Mouse (Mus musculus): ENCODE data around the gene Rbpj.
"Not testable (repeated sequence)": the region's sequence is repeated elsewhere in the genome, so short reads cannot be mapped to it uniquely, and the experiment has no call there.

Gene Rbpj

DNA sequence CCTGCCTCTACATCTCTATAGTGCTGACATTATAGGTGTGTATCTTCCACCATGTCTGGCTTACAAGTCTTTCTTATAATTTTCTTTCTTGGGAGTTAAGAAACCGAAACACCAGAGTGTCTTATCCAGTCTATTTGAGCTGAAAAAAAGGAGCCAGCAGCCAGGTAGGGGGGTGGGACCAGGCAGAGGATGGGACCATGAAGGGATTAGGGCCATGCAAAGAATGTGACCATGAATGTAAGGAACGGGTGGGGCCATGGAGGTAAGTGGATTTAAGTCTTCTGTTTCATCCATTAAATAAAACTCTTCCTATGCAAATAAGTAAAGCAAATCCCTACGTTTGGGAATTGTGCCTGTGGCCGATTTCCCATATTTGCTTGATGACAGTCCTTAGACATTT lies 78.0 kb downstream of the Rbpj start:
- DNase-seq (ENCODE audit: inconsistent age in 2 of 2, low spot score in 1 of 2): no peak

DNA sequence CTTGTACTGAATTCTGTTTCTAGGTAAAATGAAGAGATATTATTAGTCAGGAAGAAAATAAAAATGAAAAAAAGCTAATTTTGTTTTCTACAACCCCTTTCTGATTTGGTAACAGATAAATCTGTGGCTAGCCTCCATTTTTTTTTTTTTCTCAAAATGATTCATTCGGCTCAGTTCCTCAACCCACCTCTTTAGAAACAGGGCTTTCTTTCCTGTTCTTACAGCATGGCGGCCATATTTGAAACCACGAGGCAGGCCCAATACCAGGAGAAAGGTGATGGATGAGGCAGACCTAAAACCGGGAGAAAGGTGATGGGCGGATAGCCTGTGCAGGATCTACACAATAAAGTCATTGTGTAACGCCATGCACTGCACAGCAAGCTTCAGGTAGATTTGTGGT lies 80.5 kb downstream of the Rbpj start:
- no peak for DNase-seq (ENCODE audit: inconsistent age in 2 of 2, low spot score in 1 of 2)

DNA sequence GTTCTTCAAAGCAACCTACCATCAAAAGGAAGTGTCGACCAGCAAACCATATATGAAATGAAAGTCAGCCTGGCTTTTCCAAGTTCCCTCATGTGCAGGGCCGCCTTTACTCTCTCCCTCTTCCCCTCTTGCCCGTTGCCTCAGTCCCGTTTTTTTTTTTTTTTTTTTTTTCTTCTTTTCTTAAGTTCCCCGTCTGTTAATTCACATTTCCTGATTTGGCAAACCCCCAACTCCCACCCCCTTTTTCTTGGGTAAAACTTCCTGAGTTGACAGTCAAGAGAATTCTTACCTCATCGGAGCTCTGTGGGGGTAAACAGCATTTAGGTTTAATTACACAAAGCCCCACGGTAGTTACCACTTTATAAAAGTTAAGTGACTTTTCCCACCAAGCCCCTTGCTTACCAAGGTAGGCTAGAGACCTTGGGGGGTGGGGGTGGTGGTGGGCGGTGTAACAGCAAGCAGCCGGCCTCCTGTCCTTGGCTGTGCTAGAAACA lies 81.1 kb downstream of the Rbpj start:
- DNase-seq (ENCODE audit: inconsistent age in 2 of 2, low spot score in 1 of 2): peak in 1 of 2 experiments; percentile 56

DNA sequence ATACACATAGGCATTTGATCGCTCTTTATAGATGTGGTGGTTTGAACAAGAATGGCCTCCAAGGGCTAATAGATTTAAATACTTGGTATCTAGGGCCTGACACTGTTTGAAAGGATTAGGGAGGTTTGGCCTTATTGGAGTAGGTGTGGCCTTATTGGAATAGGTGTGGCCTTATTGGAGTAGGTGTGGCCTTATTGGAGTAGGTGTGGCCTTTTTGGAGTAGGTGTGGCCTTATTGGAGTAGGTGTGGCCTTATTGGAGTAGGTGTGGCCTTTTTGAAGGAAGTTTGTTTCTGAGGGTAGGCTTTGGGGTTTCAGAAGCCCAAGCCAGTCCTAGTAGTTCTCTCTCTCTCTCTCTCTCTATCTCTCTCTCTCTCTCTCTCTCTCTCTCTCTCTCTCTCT lies 84.4 kb downstream of the Rbpj start:
- not testable (repeated sequence) for DNase-seq (ENCODE audit: inconsistent age in 2 of 2, low spot score in 1 of 2)

DNA sequence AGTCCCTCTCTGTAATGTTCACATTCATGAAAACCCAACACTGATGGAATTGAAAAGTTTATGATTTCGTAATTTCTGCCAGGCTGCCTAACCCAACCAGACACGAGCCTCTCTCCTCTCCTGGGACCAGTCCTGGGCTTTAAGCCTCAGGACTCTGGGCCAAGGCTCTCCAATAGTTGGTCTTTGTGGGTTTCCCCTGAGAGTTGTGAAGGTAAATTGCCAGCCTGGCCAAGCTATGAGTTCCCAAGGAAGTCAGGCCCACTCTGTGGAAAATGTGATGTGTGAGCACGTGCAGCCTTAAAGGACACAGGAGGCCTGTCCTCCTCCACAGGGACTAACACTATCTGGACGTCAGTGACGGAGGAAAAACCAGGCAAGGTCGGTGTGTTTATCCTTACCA lies 85.4 kb downstream of the Rbpj start:
- DNase-seq (ENCODE audit: inconsistent age in 2 of 2, low spot score in 1 of 2): peak in 1 of 2 experiments; percentile 38

DNA sequence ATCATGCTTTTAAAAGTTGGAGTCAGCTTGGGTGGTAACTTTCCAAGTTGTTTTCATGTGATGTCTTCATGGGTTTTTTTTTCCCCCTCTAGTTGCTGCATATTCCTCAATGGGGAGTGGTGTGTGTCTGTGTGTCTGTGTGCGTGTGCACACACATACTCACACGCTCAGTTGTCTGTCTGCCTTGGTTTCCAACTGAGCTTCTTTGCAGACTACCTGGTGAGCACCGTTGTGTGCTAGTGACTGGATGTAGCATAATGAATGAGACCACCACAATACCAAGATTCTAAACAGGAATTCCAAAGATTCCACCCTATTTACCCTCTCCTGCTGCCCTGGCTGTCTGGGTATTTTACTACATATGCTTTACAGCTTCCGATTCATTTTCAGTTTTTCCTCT lies 86.0 kb downstream of the Rbpj start:
- no peak for DNase-seq (ENCODE audit: inconsistent age in 2 of 2, low spot score in 1 of 2)

DNA sequence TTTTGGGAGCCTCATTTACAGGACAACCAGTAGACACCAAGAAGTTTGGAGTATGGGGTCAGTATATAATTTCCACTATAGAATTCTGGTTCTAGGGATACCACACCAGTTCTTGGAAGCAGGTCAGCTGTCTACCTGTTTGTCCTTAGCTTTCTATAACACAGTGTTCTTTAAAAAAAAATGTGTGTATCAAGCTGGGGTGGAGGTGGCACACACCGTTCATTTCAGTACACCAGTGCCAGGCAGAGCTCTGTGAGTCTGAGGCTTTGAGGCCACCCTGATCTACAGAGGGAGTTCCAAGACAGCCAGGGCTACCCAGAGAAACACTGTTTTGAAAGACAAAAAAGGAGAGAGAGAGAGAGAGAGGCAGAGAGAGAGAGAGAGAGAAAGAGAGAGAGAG lies 87.3 kb downstream of the Rbpj start:
- no peak for DNase-seq (ENCODE audit: inconsistent age in 2 of 2, low spot score in 1 of 2)

DNA sequence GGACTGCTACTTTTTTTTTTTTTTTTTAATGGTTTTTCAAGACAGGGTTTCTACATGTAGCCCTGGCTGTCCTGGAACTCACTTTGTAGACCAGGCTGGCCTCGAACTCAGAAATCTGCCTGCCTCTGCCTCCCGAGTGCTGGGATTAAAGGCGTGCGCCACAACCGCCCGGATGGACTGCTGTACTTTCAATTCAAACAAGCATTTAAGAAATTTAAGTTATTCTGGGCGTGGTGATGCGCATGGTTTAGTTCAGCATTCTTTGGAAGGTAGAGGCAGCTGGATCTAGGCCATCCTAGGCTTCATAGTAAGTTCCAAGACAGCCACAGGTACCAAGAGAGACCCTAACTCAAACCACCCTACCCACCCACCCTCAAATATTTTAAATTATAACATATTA lies 88.2 kb downstream of the Rbpj start:
- DNase-seq (ENCODE audit: inconsistent age in 2 of 2, low spot score in 1 of 2): no peak

DNA sequence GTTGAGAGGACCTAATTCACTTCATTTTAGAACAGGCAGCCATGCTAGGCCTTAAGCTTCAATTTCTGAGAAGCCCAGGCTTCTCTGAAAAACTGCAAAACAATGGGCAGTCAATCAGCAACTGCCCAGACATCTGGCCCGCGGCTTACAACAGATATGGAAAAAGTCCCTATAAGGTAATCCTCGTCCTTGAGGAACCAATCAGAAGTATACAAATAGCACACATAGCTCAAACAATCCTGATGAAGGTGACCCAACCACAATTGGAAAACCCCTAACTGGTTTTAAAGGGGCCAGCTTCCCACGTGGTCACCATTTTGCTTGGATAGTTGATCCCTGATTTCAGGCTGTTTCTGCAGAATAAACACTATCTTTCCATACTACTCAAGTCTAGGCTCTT lies 89.0 kb downstream of the Rbpj start:
- DNase-seq (ENCODE audit: inconsistent age in 2 of 2, low spot score in 1 of 2): no peak

DNA sequence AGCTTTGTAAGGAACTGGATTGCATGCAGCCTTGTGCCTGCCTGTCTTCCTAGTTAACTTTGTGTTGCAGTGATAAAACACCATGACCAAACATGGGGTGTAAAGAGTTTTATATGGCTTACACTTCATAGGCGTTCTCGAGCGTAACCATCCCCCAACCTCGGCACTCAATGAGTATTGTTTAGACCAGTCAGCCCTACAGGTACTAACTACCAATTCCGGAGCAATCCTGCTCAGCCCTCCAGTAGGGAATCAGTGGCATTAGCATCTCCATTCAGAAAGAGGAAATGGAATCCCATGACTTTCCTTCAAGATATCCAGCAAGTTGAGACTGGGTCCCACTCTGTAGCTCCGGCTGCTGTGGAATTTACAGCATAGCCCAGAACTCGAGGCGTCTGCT lies 89.5 kb downstream of the Rbpj start:
- no peak for DNase-seq (ENCODE audit: inconsistent age in 2 of 2, low spot score in 1 of 2)

DNA sequence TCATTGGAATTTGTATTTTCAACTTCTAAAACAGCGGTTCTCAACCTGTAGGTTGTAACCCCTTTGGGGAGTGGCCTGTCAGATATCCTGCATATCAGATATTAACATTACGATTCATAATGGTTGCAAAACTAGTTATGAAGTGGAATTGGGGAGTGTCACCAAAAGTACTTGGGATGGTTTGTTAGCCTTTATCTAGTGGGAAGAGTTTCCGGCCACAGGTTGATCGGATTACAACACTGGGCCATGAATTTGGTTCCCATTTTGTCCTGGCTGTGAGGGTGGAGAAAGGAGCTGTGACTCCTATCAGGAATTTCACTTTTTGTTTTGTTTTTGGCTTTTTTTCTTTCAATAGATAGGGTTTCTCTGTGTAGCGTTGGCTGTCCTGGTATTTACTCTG lies 90.0 kb downstream of the Rbpj start:
- DNase-seq (ENCODE audit: inconsistent age in 2 of 2, low spot score in 1 of 2): no peak

DNA sequence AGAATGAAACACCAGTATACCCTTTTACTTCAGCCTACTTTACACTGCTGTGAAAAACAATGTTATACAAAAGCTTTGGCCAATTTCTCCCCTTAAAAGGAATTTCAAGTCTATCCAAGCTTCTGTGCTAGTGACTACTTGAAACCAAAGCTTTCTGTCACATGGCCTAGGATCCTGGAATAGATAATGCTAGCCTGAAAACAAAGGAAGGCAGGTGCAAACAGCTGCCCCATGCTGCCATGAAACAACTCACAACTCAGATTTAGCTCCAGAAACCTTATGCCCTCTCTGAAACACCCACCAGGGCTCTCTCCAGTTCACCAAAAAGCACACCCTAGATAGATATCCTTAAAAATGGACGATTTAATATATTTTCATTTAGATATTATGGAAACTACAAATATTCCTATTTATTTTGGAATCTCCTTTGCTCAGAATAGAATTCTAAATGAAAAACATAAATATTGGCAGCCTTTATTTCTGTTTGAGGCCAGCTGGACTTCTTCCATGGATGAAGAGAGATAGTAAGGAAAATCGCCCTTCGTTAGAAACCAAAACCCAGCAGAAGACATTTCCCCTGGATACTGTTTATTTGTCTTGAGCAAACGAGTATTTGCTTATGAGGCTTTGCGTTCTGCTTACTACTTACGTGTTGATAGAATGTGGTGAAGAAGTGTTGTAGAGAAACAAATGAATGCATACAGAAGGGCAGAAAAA lies 91.8 kb downstream of the Rbpj start:
- no peak for DNase-seq (ENCODE audit: inconsistent age in 2 of 2, low spot score in 1 of 2)

DNA sequence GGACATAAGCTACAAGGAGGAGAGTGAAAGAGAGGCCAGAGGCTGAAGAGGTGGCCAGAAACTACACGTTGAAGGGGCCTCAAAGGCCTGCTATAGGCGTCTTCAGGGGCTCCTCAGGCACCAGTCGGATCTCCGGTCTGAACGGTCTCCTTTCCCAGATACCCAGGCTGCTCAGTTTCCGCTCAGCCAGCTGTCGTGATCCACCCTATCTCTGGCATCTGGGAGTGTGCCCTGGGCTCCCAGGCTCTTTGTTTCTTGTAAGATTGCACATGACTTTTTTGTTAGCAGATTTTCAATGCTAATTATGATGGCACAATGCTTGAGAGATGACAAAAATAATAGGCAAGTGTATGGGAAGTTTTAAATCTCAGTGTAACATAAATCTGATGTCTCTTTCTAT lies 95.2 kb downstream of the Rbpj start:
- DNase-seq (ENCODE audit: inconsistent age in 2 of 2, low spot score in 1 of 2): no peak

DNA sequence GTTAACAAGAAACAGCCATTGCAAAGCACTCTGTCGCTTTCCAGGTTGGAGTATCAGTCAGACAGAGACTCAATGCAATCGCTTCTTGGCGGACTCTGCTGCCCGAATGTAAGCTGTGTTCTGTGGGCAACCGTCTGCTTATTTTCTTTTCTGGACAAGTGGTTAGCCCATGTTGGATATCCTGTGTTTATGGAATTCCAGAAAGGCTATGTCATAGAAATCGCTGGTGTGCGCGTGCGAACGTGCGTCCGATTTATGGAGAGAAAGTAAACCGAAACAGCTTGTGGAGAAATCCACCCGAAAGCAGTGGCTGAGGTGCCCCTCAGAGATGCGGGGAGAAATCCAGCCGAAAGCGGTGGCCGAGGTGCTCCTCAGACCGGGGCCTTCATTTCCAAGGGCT lies 98.4 kb downstream of the Rbpj start:
- no peak for DNase-seq (ENCODE audit: inconsistent age in 2 of 2, low spot score in 1 of 2)

DNA sequence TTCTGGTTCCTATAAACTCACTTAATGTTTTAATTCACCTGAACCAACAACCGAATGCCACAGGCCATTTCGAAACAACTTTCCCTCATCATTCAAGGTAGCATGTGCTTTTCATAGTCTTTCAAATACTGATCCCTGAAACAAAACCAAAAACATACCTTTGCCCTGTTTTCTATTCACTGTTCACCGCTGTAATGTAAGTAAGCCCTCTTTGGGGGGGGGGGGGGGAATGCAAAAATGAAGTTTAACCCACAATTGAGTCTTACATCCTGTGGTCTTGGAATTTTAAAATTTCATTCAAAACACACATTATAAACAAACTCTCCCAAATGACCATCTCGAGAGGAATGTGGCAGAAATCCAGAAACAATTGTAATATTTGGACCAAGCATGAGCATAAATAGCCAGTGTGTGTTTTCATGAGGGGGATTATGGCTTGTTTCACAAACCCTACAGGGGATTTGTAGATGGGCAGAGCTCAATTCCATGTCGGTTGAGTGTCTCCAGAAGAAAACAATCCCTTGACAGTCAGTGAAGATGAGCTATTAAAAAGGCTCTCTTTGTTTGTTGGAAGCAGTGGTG lies 99.4 kb downstream of the Rbpj start:
- DNase-seq (ENCODE audit: inconsistent age in 2 of 2, low spot score in 1 of 2): no peak

DNA sequence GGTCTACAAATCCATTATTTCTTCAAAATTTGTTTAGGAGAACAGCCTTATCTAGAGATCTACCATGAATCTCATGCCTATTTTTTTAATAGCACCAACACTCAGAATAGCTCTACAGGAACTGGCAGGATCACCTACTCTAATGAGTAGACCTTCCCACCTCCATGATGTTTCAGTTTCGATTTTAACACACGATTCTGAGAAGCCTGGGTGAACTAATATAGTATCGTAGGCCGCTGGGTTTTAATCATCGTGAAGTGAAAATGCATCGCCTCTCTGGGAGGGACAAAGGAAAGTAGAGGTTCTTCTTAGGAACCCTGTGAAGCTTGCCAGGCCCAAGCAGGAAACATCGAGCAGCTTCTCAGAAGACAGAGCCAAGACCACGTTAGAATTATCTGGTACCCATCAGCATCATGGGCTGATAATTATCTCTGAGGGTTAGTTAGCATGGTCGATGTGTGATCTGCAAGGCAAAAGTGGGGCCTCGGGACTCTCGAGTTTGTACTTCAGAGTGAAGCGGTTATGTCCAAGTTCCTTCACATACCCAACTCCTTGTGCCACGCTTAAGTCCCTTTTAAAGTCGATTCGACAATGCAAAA lies 100.6 kb downstream of the Rbpj start:
- no peak for DNase-seq (ENCODE audit: inconsistent age in 2 of 2, low spot score in 1 of 2)

DNA sequence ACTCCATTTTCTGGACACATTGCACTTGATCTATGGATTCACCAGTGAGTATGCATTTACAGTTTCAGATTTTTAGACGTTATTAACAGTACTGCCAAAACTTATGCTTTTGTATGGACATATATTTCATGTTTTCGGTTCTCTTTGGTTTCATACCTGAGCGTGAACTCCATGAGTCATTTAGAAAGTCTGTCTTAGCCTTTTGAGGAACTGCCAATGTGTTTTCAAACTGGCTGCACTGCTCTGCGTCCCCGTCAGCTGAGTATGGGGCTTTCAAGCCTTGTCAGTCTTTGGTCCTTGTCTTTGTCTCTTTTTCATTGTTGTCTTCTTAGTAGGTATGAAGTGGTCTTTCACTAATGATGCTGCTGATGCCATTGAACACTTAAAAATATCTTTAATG lies 106.5 kb downstream of the Rbpj start:
- no peak for DNase-seq (ENCODE audit: inconsistent age in 2 of 2, low spot score in 1 of 2)

DNA sequence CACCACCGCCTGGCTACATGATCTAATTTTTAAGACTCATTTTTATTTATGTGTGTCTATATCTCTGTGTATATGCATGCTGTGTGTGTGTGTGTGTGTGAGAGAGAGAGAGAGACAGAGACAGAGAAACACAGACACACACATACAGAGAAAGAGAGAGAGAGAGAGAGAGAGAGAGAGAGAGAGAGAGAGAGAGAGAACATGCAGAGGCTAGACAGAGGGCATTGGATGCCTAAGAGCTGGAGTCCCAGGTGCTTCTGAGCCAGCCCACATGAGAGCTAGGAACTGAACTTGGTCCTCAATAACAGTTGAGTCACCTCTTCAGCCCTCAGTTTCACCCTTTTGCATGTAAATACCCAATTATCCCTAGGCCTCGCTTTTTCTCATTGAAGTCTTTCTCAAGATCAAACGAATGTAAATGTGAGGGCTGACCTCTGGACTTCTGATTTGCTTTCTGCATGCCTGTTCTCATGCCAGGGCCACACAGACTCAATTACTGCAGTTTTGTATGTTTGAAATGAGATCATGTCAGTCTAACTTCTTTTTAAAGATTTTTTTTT lies 109.0 kb downstream of the Rbpj start:
- no peak for DNase-seq (ENCODE audit: inconsistent age in 2 of 2, low spot score in 1 of 2)

DNA sequence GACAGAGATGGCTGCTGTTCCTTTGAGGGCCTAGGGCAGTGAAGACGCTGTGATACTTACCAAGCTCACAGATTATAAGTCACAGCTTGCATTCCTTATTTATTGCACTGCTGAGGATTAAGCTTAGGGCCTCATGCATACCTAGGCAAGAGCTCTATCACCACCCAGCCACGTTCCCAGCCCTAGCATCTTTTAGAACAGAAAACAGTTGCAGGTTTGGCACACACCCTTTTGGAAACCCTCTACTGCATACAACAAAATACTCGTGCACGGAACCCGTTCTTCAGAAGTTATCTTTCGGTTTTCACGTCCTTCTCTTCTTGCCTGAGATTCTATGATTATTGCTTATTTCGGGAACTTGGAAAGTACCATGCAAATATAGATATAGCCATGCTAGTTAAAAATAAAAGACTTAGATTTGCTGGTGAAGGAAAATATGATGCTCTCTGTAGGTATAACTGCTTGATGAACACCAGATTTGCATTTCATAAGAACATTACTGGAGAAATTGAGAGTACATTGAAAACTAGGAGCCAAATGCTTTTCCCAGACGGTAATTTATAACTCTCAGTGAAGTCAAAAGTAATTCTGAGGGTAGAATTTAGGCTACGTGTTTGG lies 111.4 kb downstream of the Rbpj start:
- no peak for DNase-seq (ENCODE audit: inconsistent age in 2 of 2, low spot score in 1 of 2)

DNA sequence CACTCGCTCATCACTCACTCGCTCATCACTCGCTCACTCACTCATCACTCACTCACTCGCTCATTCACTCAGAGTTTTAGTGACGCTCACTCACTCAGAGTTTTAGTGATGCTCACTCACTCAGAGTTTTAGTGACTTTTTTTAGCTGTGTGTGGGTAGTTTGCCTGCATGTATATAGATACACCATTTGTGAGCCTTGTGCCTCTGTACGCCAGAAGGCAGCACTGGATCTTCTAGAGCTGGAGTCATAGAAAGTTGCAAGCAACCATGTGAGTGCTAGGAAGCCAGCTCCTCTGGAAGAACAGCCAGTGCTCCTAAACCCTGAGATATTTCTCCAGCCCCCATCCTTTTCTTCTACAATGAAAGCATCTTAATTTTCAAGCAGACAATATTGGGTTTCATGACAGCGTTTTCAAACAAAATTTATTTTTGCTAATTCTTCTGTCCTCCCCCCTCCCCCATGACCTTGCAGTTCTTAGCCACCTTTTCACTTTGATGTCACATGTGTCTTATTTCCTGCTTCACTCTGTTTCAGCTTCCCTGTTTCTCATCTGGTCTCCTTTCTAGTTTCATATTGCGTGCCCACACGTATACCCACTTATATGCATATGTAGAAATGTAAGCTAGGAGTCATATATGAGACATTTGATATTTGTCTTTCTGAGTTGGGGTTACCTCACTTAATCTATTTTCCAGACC lies 118.3 kb downstream of the Rbpj start:
- DNase-seq (ENCODE audit: inconsistent age in 2 of 2, low spot score in 1 of 2): no peak

Measured in adrenal gland, adult (tissue).